Mouse (Mus musculus) embryonic facial prominence, embryonic 11.5 days (tissue): ENCODE measurements at regions not wholly inside any gene's neighbourhood (a gene's known extent, or its start where the extent isn't known, plus 50 kb on each side); places are given as distances from the start of the nearest gene placed in this dataset.
A peak's percentile ranks its signal among the peaks of the same experiment; 100 is the strongest.

ENCODE experiments used
- ATAC-seq: fragments of 200-750 bp; cut with Nextera tagmentation; replicated peaks from 2 replicates; pipeline ENCODE4 v1.8.0; 2017; ENCODE audit warnings: low read depth; ENCODE audit not compliant: insufficient number of reproducible peaks, low FRiP score, low TSS enrichment
- DNase-seq: peaks from one replicate; pipeline ENCODE4 v3.0.0-alpha.2; 2015; ENCODE audit warnings: low spot score
- H3K27ac ChIP-seq: fragments of 300-500 bp; sonication (generic); replicated peaks from 2 replicates; pipeline ENCODE4 v1.5.1; 2014; ENCODE audit warnings: mild to moderate bottlenecking, low read depth, low read length, control low read depth
- H3K27me3 ChIP-seq: fragments of 300-500 bp; sonication (generic); 2 replicates; pipeline ENCODE4 v1.6.1; 2014; ENCODE audit warnings: mild to moderate bottlenecking, low read length, moderate library complexity, mixed read lengths; ENCODE audit not compliant: control insufficient read depth, insufficient read depth
- H3K36me3 ChIP-seq: fragments of 300-500 bp; sonication (generic); replicated peaks from 2 replicates; pipeline ENCODE4 v1.6.1; 2014; ENCODE audit warnings: low read depth, mild to moderate bottlenecking, low read length, moderate library complexity, mixed read lengths; ENCODE audit not compliant: control insufficient read depth, insufficient read depth
- H3K4me1 ChIP-seq: fragments of 300-500 bp; sonication (generic); 2 replicates; pipeline ENCODE4 v1.6.1; 2014; ENCODE audit warnings: low read length, mixed read lengths; ENCODE audit not compliant: control insufficient read depth, insufficient read depth
- H3K4me2 ChIP-seq: fragments of 300-500 bp; sonication (generic); 2 replicates; pipeline ENCODE4 v1.6.1; 2014; ENCODE audit warnings: low read depth, mild to moderate bottlenecking, control low read depth, low read length, moderate library complexity
- H3K4me3 ChIP-seq: fragments of 300-500 bp; sonication (generic); 2 replicates; pipeline ENCODE4 v1.5.1; 2014; ENCODE audit warnings: low read depth, low read length, control low read depth
- H3K9ac ChIP-seq: fragments of 300-500 bp; sonication (generic); replicated peaks from 2 replicates; pipeline ENCODE4 v1.6.1; 2014; ENCODE audit warnings: mild to moderate bottlenecking, control low read depth, low read length
- H3K9me3 ChIP-seq: fragments of 300-500 bp; sonication (generic); replicated peaks from 2 replicates; pipeline ENCODE4 v1.6.1; 2016; ENCODE audit warnings: mild to moderate bottlenecking, low read length, inconsistent platforms, mixed read lengths; ENCODE audit not compliant: control insufficient read depth
- WGBS: fragments of 180-500 bp; shearing (Covaris S2); extraction: QIAGEN DNeasy Blood & Tissue Kit; methylation state at CpG from one replicate; pipeline ENCODE4 v1.1.7; 2014; 5-methylcytosine and 5-hydroxymethylcytosine counted together

DNA sequence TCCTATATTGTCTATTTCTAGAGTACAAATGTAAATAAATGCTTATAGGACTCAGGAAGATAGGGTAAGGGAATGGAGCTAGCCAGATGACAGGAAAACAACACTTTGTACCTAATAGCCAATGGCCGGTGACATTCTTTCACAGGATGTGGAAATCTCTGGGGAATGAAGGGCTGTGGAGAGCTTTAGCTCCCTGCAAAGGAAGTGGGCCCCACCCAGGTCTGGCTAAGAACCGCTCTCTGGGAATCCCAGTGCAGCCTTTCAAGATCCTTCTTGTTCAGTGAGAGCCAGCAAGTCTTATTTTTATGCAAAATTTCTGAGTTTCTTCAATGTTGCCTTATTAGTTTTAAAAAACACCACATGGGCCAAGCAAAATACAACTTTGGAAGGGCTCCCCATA, 54.7 kb upstream of the Pappa2 start:
- Histone ChIP-seq H3K4me3 (no peak overlapping the region), H3K4me1 (no peaks in the 10 kb centered on the region), H3K9ac (no peak overlapping the region), H3K36me3 (no peaks in the 10 kb centered on the region), H3K27me3 (no peaks in the 10 kb centered on the region), H3K9me3 (no peaks in the 10 kb centered on the region), H3K27ac (no peak overlapping the region), H3K4me2 (no peak overlapping the region)
- WGBS: 53% methylated on average over 2 of the region's 2 CpGs
- DNase-seq (no peak), ATAC-seq (no peak)

DNA sequence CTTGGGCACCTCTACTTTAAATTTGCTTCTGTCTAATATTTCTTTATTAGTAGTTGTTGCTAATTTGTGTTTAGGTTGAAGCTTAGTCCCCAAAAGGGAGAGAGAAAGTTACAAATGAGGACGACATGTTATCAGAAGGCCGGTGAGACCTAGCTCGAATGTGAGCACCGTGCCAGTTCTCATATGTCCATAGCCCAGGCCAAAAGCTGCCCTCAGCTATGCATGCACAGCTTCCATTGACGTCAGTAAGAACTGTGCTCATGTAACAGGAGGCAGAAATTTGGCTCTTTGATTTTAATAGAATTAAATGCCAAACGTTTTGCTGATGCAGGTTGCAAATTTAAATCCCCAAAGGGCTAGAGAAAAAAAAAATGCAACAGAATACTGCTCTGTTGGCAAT, 56.1 kb upstream of the Pappa2 start:
- no peak overlapping the region for H3K4me3 ChIP-seq
- WGBS: 65% methylated on average over 6 of the region's 6 CpGs
- no peak overlapping the region for H3K9ac ChIP-seq
- ATAC-seq (no peak), DNase-seq (no peak)
- H3K36me3 ChIP-seq: no peaks in the 10 kb centered on the region
- no peak overlapping the region for H3K27ac ChIP-seq
- no peaks in the 10 kb centered on the region for H3K27me3 ChIP-seq
- no peak overlapping the region for H3K4me2 ChIP-seq
- H3K4me1 ChIP-seq: no peaks in the 10 kb centered on the region
- no peaks in the 10 kb centered on the region for H3K9me3 ChIP-seq

DNA sequence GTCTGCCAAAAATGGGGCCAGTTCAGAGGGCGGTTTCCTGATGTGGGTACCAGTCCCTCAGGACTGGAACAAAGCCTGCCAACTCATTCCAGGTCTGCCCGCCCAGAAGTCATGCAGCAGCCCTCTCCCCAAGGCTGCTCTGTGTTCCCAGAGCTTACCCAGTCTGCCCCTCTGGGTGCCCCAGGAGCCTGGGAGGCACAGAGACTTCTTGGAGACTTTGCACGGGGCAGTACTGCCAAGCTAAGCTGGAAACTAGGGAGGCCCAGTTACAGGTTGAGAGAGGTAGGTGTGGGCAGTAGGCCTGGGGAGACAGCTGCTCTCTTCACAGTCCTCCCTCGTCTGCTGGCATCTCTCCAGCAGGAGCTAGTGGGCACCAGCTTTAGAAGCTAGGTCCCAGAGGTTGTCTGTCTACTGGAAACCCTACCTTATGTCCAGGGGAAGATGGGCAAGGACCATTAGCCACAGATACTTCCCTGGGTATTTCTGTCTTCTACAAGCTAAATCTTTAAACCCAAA, 65.6 kb upstream of the Pappa2 start:
- no peak for DNase-seq
- Histone ChIP-seq H3K9ac (no peak overlapping the region), H3K4me3 (no peak overlapping the region), H3K4me1 (no peaks in the 10 kb centered on the region), H3K9me3 (no peaks in the 10 kb centered on the region), H3K4me2 (no peak overlapping the region), H3K27me3 (no peaks in the 10 kb centered on the region), H3K36me3 (no peaks in the 10 kb centered on the region), H3K27ac (no peak overlapping the region)
- ATAC-seq: no peak
- WGBS: 70% methylated on average over 4 of the region's 4 CpGs

DNA sequence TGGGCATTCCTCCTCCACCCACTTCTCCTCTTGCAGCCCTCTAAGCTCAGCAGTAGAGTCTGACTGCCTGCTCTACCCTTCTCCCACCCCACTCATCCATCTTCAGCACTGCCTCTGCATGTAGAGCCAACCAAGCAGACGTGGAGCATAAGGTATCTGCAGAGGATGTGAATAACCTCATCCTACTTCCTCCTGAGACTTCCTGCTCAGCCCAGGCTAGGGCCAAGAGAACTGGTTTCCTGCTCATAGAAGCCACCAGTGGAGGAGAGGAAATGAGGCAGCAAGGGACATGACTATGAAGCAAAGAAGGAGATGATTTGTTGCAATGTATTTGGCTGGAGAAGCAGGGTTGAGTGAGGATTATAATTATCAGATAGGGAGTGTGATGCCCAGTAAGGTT, 84.7 kb upstream of the Pappa2 start:
- Histone ChIP-seq H3K27ac (no peak overlapping the region), H3K9me3 (no peaks in the 10 kb centered on the region), H3K4me1 (no peaks in the 10 kb centered on the region), H3K4me3 (no peak overlapping the region), H3K36me3 (no peaks in the 10 kb centered on the region), H3K4me2 (no peak overlapping the region), H3K27me3 (no peaks in the 10 kb centered on the region), H3K9ac (no peak overlapping the region)
- ATAC-seq (no peak), DNase-seq (no peak)
- WGBS: 55% methylated on average over 1 of the region's 1 CpGs

DNA sequence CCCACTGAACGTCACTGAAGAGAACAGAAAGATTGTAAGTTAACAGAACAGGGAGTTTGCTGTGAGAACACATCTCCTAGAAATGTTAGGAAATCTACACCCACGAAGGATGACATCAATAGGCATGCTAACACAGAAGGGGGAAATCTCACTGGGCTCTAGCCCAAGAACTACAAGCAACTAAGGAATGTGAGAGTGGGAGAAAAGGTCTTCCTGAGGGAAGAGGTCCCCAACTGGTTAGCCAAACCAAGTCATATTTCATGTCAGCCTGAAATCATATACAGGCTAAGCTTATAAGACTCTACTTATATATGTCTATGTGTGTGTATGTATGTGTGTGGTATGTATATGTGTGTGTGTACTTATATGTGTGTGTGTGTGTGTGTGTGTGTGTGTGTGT, 118.9 kb upstream of the Pappa2 start:
- WGBS: 80% methylated on average over 2 of the region's 2 CpGs

DNA sequence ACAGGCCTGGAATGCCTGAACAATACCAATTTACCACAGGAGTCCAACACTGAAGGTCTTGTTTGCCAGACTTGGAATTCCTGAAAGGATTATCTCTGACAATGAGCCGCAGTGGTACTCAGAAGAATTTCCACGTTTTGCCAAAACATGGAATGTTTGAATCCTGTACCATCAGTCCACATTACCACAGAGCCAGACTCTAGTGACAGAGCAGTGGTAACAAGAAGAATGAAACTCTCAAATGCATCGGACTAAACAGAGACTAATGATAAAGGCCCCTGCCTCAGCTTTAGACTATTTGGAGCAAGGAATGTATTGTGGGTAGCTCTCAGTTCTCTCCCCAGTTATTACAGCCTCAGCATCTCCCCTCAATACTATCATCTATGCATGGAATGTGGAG, 109.9 kb upstream of the Cop1 start:
- ATAC-seq (no peak), DNase-seq (no peak)
- Histone ChIP-seq H3K36me3 (no peaks in the 10 kb centered on the region), H3K27me3 (no peaks in the 10 kb centered on the region), H3K4me3 (no peak overlapping the region), H3K27ac (no peak overlapping the region), H3K4me1 (no peaks in the 10 kb centered on the region), H3K9ac (no peak overlapping the region), H3K9me3 (no peaks in the 10 kb centered on the region), H3K4me2 (no peak overlapping the region)
- 67% methylated on average over 3 of the region's 3 CpGs for WGBS

More for the DNA sequence above, 118.9 kb upstream of the Pappa2 start:
- Histone ChIP-seq H3K9me3 (no peaks in the 10 kb centered on the region), H3K4me2 (no peak overlapping the region), H3K27me3 (no peaks in the 10 kb centered on the region), H3K4me1 (no peaks in the 10 kb centered on the region), H3K36me3 (no peaks in the 10 kb centered on the region), H3K27ac (no peak overlapping the region), H3K9ac (no peak overlapping the region), H3K4me3 (no peak overlapping the region)
- DNase-seq (no peak), ATAC-seq (no peak)

DNA sequence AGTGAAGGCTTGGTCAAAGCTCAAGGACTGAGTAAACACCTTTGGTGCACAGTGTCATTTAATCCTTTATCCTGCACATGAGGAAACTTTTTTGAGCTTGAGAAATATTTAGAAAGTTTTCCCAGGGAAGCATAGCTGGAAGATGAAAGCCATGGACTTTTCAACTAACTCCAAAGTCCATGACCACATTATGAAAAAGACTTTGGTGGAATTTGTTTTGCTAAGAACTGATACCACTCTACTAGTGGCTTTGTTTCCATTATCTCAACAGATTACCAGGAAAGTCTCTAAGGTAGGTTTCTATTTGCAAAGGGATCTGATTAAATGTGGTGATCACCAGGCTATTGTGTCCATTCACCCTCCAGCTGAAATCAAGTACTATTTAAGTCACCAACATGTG, 107.2 kb upstream of the Cop1 start:
- H3K9ac ChIP-seq: no peak overlapping the region
- no peak overlapping the region for H3K4me2 ChIP-seq
- H3K36me3 ChIP-seq: no peaks in the 10 kb centered on the region
- ATAC-seq (no peak), DNase-seq (no peak)
- H3K4me1 ChIP-seq: no peaks in the 10 kb centered on the region
- no peak overlapping the region for H3K27ac ChIP-seq
- H3K9me3 ChIP-seq: no peaks in the 10 kb centered on the region
- no peak overlapping the region for H3K4me3 ChIP-seq
- no peaks in the 10 kb centered on the region for H3K27me3 ChIP-seq

DNA sequence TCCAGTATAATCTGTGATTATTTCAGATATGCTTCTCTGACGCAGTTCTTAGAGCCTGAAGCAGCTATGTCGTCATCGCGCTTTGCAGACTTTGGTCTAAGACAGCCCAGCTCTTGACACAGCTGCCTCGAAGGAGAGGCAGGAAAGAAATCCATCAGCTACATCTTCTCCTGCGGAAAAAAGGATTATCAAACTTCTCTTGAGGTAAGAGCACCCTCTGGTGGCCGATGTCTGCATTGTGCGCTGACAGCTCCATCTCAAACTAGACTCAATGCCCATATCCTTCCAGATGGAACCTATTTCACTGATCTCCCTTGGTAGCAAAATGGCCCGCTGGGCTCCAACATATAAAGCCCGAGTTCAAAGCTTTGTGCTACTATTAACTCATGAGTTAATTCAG, 96.8 kb upstream of the Cop1 start:
- no peaks in the 10 kb centered on the region for H3K4me1 ChIP-seq
- no peaks in the 10 kb centered on the region for H3K27me3 ChIP-seq
- peak; percentile 92 for DNase-seq
- no peak overlapping the region for H3K9ac ChIP-seq
- WGBS: 7% methylated on average over 10 of the region's 10 CpGs
- no peaks in the 10 kb centered on the region for H3K36me3 ChIP-seq
- ATAC-seq: peak; percentile 67; the same call in 1 of the 2 replicates
- H3K4me3 ChIP-seq: no peak overlapping the region
- H3K9me3 ChIP-seq: no peaks in the 10 kb centered on the region
- no peak overlapping the region for H3K27ac ChIP-seq
- no peak overlapping the region for H3K4me2 ChIP-seq
